Mouse (Mus musculus) G1E (cell line): Measurements from ENCODE around the gene Zgpat. TPM values are rescaled to one million over a fixed set of nuclear protein-coding genes. Genes with fewer than 3 reads are reported as not detected.

Experiments used
- ATAC-seq: 2 replicates; pipeline ENCODE4 v1.8.0; 2016; ENCODE audit warnings: mild to moderate bottlenecking; ENCODE audit not compliant: insufficient number of reproducible peaks, poor library complexity, low FRiP score, severe bottlenecking; ENCODE audit errors: extremely low read depth
- DNase-seq: peaks from one replicate; pipeline ENCODE4 v3.0.0; 2012; ENCODE audit warnings: low spot score
- H3K27me3 ChIP-seq: 2 replicates; pipeline ENCODE4 v1.6.1; 2012; ENCODE audit warnings: mild to moderate bottlenecking, low read length, inconsistent platforms; ENCODE audit not compliant: insufficient read depth
- H3K36me3 ChIP-seq: replicated peaks from 2 replicates; pipeline ENCODE3; 2012; ENCODE audit warnings: mild to moderate bottlenecking, inconsistent platforms
- H3K4me1 ChIP-seq: 2 replicates; pipeline ENCODE4 v1.6.1; 2012; ENCODE audit warnings: low read depth, low read length, inconsistent platforms, mixed read lengths; ENCODE audit not compliant: insufficient read depth
- H3K4me3 ChIP-seq: 2 replicates; pipeline ENCODE4 v1.5.1; 2012; ENCODE audit warnings: low read depth, mild to moderate bottlenecking, inconsistent platforms, low read length, moderate library complexity, mixed read lengths
- H3K9me3 ChIP-seq: replicated peaks from 2 replicates; pipeline ENCODE4 v1.6.1; 2012; ENCODE audit warnings: inconsistent platforms
- CTCF ChIP-seq: IDR thresholded peaks from 2 replicates; pipeline ENCODE4 v1.5.1; 2012; ENCODE audit warnings: low read depth, low read length, inconsistent platforms, mixed read lengths
- GATA1 ChIP-seq: IDR thresholded peaks from 2 replicates; pipeline ENCODE4 v1.6.1; 2012; ENCODE audit warnings: borderline replicate concordance, low read length, inconsistent platforms, mixed read lengths
- GATA2 ChIP-seq: IDR thresholded peaks from 2 replicates; pipeline ENCODE4 v1.6.1; 2012; ENCODE audit warnings: low read depth, low read length, inconsistent platforms, borderline replicate concordance
- POLR2AphosphoS5 ChIP-seq: IDR thresholded peaks from 2 replicates; pipeline ENCODE4 v1.6.1; 2012; ENCODE audit warnings: low read depth, low read length, inconsistent platforms; ENCODE audit not compliant: insufficient replicate concordance
- TAL1 ChIP-seq: conservative IDR thresholded peaks from 2 replicates; pipeline ENCODE4 v1.6.1; 2012; ENCODE audit warnings: low read depth, low read length, inconsistent platforms, mixed read lengths
- polyA plus RNA-seq: library from polyadenylated mRNA; stranded (reverse); fragments of >175 nt; gene quantifications from 2 replicates; pipeline ENCODE4 v1.2.3, GENCODE M21; 2012
- total RNA-seq, 2 experiments: library from RNA; stranded (forward) in 1 of 2; stranded (reverse) in 1 of 2; fragments of 200-1000 nt in 1 of 2; fragments of >200 nt in 1 of 2; fragmentation: Nextera tagmentation in 1 of 2; gene quantifications; 2 replicates each; pipeline ENCODE4 v1.2.3; 2014 to 2017

The Zgpat gene
- total and polyA plus RNA-seq, 3 experiments, result 22.2 to 40.5 (median 28.1) TPM

DNA sequence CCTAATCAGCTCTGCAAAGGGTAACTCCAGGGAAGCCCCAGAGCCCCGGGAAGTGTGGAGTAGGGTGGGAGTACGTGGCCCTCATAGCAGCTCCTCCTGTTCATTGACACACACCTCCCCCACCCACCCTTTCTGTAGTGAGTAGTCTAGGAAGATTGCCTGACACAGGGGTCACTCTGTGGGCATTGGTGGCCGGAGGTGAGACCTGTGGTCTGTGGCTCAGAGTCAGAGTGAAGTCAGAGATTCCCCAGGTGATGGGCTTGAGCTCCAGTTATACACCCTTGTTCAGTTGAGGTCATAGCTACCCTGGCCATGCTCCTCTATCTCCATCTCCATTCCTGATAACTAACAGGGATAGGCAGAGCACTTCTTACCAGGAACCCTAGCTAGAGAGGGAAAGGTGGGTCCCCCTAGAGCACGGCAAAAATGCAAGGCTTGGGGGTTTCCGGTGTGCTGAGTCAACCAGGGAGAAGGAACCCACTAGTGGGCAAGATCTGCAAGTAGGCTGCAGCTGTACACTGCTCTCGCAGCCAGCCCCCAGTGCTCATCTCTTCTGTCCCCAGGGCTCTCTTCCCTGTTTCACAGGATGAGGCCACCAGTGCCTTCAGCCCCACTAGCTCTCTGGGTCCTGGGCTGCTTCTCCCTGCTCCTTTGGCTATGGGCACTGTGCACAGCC is 17.0 kb downstream of the Zgpat start:
- Histone ChIP-seq H3K9me3 (no peaks in the 10 kb centered on the region), H3K4me1 (no peaks in the 10 kb centered on the region), H3K36me3 (peaks cover 100% of the 10 kb centered on the region), H3K27me3 (no peaks in the 10 kb centered on the region), H3K4me3 (no peak overlapping the region)
- TF ChIP-seq TAL1 (no peak), CTCF (no peak), GATA2 (no peak), GATA1 (no peak), POLR2AphosphoS5 (no peak)
- no peak for DNase-seq
- no peak for ATAC-seq

DNA sequence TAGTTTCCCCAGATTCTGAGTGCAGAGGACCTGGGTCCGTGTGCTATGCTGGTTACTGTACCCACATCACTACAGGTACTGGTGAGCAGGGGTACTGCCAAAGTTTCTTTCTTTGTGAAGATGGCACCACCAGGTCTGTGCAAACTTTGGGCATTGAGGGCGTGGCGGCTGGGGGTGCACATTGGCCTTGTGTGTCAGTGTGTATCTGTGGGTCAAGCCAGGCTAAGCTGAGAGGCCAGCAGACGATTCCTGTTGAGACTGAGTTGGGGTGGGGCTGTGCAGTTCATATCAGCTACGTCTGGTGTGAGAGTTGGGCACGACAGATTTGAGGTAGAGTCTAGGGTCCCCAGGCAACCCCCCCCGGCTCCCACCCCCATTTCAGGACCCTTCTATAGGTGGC is 19.7 kb downstream of the Zgpat start:
- H3K9me3 ChIP-seq, result no peaks in the 10 kb centered on the region
- no peaks in the 10 kb centered on the region for H3K4me1 ChIP-seq
- H3K27me3 ChIP-seq, result no peaks in the 10 kb centered on the region
- ATAC-seq (no peak), DNase-seq (no peak)
- TF ChIP-seq GATA1 (no peak), POLR2AphosphoS5 (no peak), GATA2 (no peak), TAL1 (no peak), CTCF (no peak)
- H3K36me3 ChIP-seq, result peaks cover 84% of the 10 kb centered on the region
- no peak overlapping the region for H3K4me3 ChIP-seq

- Histone ChIP-seq H3K4me3 (no peak overlapping the region), H3K27me3 (no peaks in the 10 kb centered on the region), H3K4me1 (no peaks in the 10 kb centered on the region), H3K9me3 (no peaks in the 10 kb centered on the region), H3K36me3 (peaks cover 79% of the 10 kb centered on the region)
- TF ChIP-seq GATA1 (no peak), POLR2AphosphoS5 (no peak), TAL1 (no peak)
- DNase-seq (no peak), ATAC-seq (no peak)
Observed at GRCm38 (mm10) chr2:181384919-181385391, 20.2 kb downstream of the Zgpat start.

DNA sequence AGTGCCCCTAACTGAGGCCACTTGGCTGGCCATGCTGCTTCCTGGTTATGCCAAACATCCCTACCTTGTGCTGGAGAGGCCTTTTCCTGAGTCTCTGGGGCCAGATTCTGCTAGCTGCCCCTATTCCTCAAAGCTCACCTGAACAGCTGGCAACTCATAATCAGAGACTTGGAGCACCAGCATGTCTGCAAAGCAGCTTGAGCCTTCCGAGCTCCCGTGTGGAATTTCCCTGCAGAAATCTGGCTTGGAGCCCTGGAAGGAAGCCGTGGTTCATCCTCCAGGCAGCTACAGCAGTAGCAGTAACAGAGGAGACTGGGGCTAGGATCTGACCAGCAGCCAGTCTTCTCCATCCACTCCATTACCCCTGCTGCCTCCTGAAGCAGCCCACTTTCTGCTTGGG is 21.2 kb downstream of the Zgpat start:
- peaks cover 72% of the 10 kb centered on the region for H3K36me3 ChIP-seq
- H3K4me1 ChIP-seq, result no peaks in the 10 kb centered on the region
- no peak for ATAC-seq
- no peaks in the 10 kb centered on the region for H3K27me3 ChIP-seq
- H3K9me3 ChIP-seq, result no peaks in the 10 kb centered on the region
- DNase-seq, result no peak
- no peak overlapping the region for H3K4me3 ChIP-seq
- TF ChIP-seq POLR2AphosphoS5, result no peak
- TF ChIP-seq TAL1, result no peak
- no peak for TF ChIP-seq CTCF
- no peak for TF ChIP-seq GATA1
- TF ChIP-seq GATA2, result no peak

- H3K4me1 ChIP-seq, result no peaks in the 10 kb centered on the region
- ATAC-seq, result no peak
- TF ChIP-seq TAL1 (no peak), CTCF (no peak), GATA1 (no peak), POLR2AphosphoS5 (no peak), GATA2 (no peak)
- H3K36me3 ChIP-seq, result peaks cover 68% of the 10 kb centered on the region
- H3K27me3 ChIP-seq, result peaks cover 3% of the 10 kb centered on the region; the same call in 1 of the 2 replicates
- no peak overlapping the region for H3K4me3 ChIP-seq
- DNase-seq, result no peak
- no peaks in the 10 kb centered on the region for H3K9me3 ChIP-seq
Observed at GRCm38 (mm10) chr2:181386663-181387210, 22.0 kb downstream of the Zgpat start.

DNA sequence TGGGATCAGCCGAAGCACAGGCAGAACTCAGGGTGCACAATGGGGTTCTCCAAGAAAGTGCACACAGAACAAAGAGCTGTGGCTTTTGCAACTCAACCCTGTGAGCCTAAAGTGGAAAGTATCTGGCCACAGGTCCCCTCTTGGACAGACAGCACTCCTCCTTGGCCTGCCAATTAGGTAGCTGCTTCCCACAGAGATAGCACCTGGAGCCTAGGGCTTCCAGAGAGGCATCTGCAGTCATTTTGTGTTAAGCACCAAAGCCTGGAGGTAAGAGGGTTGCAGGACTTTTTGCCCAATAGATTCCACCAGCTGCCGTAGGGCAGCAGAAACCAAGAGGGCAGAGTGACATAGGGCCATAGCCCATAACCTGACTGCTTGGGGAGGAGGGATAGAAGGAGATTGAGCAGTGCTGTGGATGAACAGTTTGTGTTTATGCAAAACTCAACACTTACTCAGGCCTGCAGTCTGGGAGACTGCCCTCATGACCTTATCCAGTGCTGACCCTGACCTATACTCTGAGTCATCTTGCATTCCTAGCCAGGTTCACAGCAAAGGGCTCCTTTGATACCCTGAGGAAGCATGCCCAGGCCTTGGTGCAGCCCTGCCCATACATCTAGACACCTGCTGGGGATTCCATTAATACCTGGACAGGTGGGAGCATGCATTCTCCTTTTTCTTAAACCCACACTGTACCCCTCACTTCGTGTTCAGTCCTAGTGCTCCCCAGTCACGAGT is 25.6 kb downstream of the Zgpat start:
- no peak overlapping the region for H3K4me3 ChIP-seq
- H3K4me1 ChIP-seq, result no peaks in the 10 kb centered on the region
- ATAC-seq, result no peak
- H3K27me3 ChIP-seq, result peaks cover 10% of the 10 kb centered on the region
- peaks cover 32% of the 10 kb centered on the region for H3K36me3 ChIP-seq
- no peaks in the 10 kb centered on the region for H3K9me3 ChIP-seq
- no peak for DNase-seq
- TF ChIP-seq GATA2 (no peak), GATA1 (no peak), POLR2AphosphoS5 (no peak), TAL1 (no peak), CTCF (no peak)
